Mouse (Mus musculus) limb, embryonic 11.5 days (tissue): ENCODE data around the gene Man1a2. TPM values are rescaled to one million over a fixed set of nuclear protein-coding genes. Genes with fewer than 3 reads are reported as not detected.
A peak's percentile ranks its signal among the peaks of the same experiment; 100 is the strongest.

ENCODE experiments used
- ATAC-seq: fragments of 200-750 bp; cut with Nextera tagmentation; 2 replicates; pipeline ENCODE4 v1.8.0; 2017; ENCODE audit warnings: low read depth; ENCODE audit not compliant: insufficient number of reproducible peaks, low FRiP score, low TSS enrichment
- DNase-seq: peaks from one replicate; pipeline ENCODE4 v3.0.0-alpha.2; 2015; ENCODE audit warnings: low spot score
- H3K27ac ChIP-seq: fragments of 300-500 bp; sonication (generic); replicated peaks from 2 replicates; pipeline ENCODE4 v1.5.1; 2014; ENCODE audit warnings: low read depth, mild to moderate bottlenecking, low read length
- H3K27me3 ChIP-seq: fragments of 300-500 bp; sonication (generic); 2 replicates; pipeline ENCODE4 v1.6.1; 2014; ENCODE audit warnings: mild to moderate bottlenecking, low read length, mixed read lengths; ENCODE audit not compliant: control insufficient read depth, insufficient read depth
- H3K36me3 ChIP-seq: fragments of 300-500 bp; sonication (generic); 2 replicates; pipeline ENCODE4 v1.6.1; 2014; ENCODE audit warnings: mild to moderate bottlenecking, low read length, moderate library complexity, mixed read lengths; ENCODE audit not compliant: control insufficient read depth, insufficient read depth
- H3K4me1 ChIP-seq: fragments of 300-500 bp; sonication (generic); 2 replicates; pipeline ENCODE4 v1.6.1; 2014; ENCODE audit warnings: low read length, mixed read lengths; ENCODE audit not compliant: control insufficient read depth, insufficient read depth
- H3K4me2 ChIP-seq: fragments of 300-500 bp; sonication (generic); 2 replicates; pipeline ENCODE4 v1.6.1; 2014; ENCODE audit warnings: low read depth, mild to moderate bottlenecking, moderate library complexity; ENCODE audit not compliant: severe bottlenecking
- H3K4me3 ChIP-seq: fragments of 300-500 bp; sonication (generic); 2 replicates; pipeline ENCODE4 v1.5.1; 2014; ENCODE audit warnings: low read depth, low read length
- H3K9ac ChIP-seq: fragments of 300-500 bp; sonication (generic); 2 replicates; pipeline ENCODE4 v1.6.1; 2014; ENCODE audit warnings: mild to moderate bottlenecking, low read length
- H3K9me3 ChIP-seq: fragments of 300-500 bp; sonication (generic); 2 replicates; pipeline ENCODE4 v1.6.1; 2016; ENCODE audit warnings: low read length; ENCODE audit not compliant: control insufficient read depth
- WGBS: fragments of 180-500 bp; shearing (Covaris S2); extraction: QIAGEN DNeasy Blood & Tissue Kit; methylation state at CpG from one replicate; pipeline ENCODE4 v1.1.7; 2014; 5-methylcytosine and 5-hydroxymethylcytosine counted together
- polyA plus RNA-seq: library from polyadenylated mRNA; unstranded; fragments of >200 nt; fragmentation: Nextera tagmentation; extraction: Ambion mirVana; gene quantifications from 2 replicates; pipeline ENCODE4 v1.2.1, GENCODE M21; 2014

Gene Man1a2
- polyA plus RNA-seq, 1 experiment from 2014 or later: 84.3 TPM

DNA sequence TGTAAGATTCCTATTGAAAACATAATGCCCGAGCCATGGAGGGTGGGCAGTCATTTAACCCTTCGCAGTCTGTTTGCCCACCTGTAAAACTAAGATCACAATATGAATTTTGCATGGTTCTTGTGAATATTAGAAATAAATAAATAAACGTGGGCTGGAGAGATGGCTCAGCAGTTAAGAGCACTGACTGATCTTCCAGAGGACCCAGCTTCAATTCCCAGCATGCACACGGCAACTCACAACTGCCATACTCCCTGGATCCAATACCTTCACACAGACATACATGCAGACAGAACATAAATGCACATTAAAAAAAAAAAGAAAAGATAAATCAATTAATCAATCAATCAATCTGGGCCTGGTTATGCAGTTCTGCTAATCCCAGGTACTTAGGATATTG lies 30.1 kb upstream of the Man1a2 start:
- no peak overlapping the region for H3K9ac ChIP-seq
- H3K27me3 ChIP-seq: no peaks in the 10 kb centered on the region
- WGBS: 86% methylated on average over 4 of the region's 4 CpGs
- H3K36me3 ChIP-seq: no peaks in the 10 kb centered on the region
- ATAC-seq (no peak), DNase-seq (no peak)
- H3K4me3 ChIP-seq: no peak overlapping the region
- peaks cover 23% of the 10 kb centered on the region for H3K4me1 ChIP-seq
- H3K27ac ChIP-seq: no peak overlapping the region
- no peak overlapping the region for H3K4me2 ChIP-seq
- H3K9me3 ChIP-seq: no peaks in the 10 kb centered on the region

- H3K4me2 ChIP-seq: no peak overlapping the region
- no peak overlapping the region for H3K9ac ChIP-seq
- 54% methylated on average over 11 of the region's 11 CpGs for WGBS
- H3K36me3 ChIP-seq: no peaks in the 10 kb centered on the region
- ATAC-seq (peak; percentile 18; the same call in 1 of the 2 replicates), DNase-seq (no peak)
- no peaks in the 10 kb centered on the region for H3K27me3 ChIP-seq
- H3K9me3 ChIP-seq: no peaks in the 10 kb centered on the region
- H3K4me1 ChIP-seq: peaks cover 23% of the 10 kb centered on the region
- no peak overlapping the region for H3K27ac ChIP-seq
- H3K4me3 ChIP-seq: no peak overlapping the region
Measured at GRCm38 (mm10) chr3:100713142-100714005, 28.1 kb upstream of the Man1a2 start.

GRCm38 (mm10) chr3:100712140-100712539 lies 26.8 kb upstream of the Man1a2 start:
- 53% methylated on average over 7 of the region's 7 CpGs for WGBS
- no peak for DNase-seq

DNA sequence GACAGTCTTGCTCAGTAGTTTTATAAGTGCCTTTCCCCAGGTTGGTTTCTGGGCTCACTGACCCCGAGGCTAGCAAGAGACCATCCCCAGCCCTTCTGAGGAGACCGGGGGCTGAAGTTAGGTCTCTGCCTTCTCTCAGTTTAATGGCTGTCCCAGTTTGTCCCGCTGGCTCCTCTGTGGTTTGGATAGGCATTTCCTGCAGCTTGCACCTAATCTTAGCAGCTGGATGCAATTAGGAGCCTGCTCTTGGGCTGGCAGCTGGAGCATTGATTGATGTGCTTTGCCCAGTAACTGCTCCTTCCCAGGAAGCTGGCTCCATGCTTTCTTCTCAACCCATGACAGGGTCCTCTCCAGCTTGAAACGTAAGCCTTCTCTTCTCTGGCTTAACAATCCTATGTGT lies 26.2 kb upstream of the Man1a2 start:
- H3K4me2 ChIP-seq: peak overlapping the region; percentile 24; the same call in 1 of the 2 replicates
- no peaks in the 10 kb centered on the region for H3K27me3 ChIP-seq
- DNase-seq: peak; percentile 82
- no peak overlapping the region for H3K4me3 ChIP-seq
- H3K4me1 ChIP-seq: peaks cover 23% of the 10 kb centered on the region
- WGBS: under 1% methylated on average over 4 of the region's 4 CpGs
- H3K9me3 ChIP-seq: no peaks in the 10 kb centered on the region
- H3K27ac ChIP-seq: peak overlapping the region; percentile 72
- H3K36me3 ChIP-seq: no peaks in the 10 kb centered on the region
- H3K9ac ChIP-seq: peak overlapping the region; percentile 12; the same call in 1 of the 2 replicates
- peak; percentile 76 for ATAC-seq

More at GRCm38 (mm10) chr3:100712140-100712539, 26.8 kb upstream of the Man1a2 start:
- Histone ChIP-seq H3K36me3 (no peaks in the 10 kb centered on the region), H3K9ac (no peak overlapping the region), H3K4me3 (no peak overlapping the region), H3K27me3 (no peaks in the 10 kb centered on the region), H3K4me1 (peaks cover 23% of the 10 kb centered on the region), H3K4me2 (no peak overlapping the region), H3K27ac (peak overlapping the region; percentile 72; the same call in 1 of the 2 replicates), H3K9me3 (no peaks in the 10 kb centered on the region)
- ATAC-seq: no peak

DNA sequence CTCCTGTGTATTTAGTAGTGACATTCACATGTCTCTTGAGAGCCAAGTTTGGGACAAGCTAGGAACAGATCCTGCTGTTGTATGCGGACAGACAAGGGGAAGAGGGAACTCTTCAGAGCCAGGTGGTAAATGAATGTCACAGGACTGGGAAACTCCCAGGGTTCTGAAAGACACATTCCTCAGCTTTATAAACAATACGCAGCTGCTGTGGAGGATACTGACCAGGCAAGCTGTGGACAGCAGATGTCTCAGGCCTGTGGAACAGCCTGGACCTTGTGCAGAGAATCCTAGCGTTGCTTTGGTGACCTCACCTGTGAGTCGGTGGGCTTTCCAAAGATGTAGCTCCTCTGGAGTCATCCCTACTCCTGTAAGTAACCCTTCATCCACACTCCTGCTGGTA lies 21.8 kb upstream of the Man1a2 start:
- Histone ChIP-seq H3K4me1 (peaks cover 20% of the 10 kb centered on the region), H3K27ac (no peak overlapping the region), H3K4me2 (no peak overlapping the region), H3K4me3 (no peak overlapping the region), H3K9me3 (no peaks in the 10 kb centered on the region), H3K9ac (no peak overlapping the region), H3K27me3 (no peaks in the 10 kb centered on the region), H3K36me3 (no peaks in the 10 kb centered on the region)
- WGBS: 83% methylated on average over 4 of the region's 4 CpGs
- ATAC-seq: no peak
- DNase-seq: no peak

DNA sequence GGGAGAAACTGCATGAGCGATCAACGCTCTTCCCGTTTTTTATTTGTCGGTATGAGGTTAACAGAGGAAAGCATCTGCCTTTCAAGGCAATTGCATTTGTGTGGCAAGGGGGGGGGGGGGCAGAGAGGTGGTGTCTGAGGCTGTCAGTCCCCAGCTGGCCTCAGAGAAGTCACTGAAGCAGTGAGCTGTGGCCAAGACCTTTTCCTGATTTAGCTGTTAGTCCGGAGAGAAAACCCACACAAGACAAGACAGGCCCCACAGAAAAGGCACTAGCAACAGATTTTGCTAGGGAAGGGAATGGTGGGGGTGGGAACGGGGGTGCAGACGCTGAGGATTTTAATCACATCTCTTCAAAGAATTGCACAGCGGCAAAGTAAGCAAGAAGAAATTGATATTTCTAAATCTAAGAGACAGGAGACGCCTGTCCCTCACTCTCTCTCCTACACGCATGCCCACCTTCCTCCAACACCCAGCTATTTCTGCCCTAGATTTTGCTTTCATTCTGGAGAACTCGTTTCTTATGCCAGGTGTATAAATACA lies 19.9 kb upstream of the Man1a2 start:
- no peak for DNase-seq
- WGBS: 75% methylated on average over 11 of the region's 11 CpGs
- no peak for ATAC-seq

DNA sequence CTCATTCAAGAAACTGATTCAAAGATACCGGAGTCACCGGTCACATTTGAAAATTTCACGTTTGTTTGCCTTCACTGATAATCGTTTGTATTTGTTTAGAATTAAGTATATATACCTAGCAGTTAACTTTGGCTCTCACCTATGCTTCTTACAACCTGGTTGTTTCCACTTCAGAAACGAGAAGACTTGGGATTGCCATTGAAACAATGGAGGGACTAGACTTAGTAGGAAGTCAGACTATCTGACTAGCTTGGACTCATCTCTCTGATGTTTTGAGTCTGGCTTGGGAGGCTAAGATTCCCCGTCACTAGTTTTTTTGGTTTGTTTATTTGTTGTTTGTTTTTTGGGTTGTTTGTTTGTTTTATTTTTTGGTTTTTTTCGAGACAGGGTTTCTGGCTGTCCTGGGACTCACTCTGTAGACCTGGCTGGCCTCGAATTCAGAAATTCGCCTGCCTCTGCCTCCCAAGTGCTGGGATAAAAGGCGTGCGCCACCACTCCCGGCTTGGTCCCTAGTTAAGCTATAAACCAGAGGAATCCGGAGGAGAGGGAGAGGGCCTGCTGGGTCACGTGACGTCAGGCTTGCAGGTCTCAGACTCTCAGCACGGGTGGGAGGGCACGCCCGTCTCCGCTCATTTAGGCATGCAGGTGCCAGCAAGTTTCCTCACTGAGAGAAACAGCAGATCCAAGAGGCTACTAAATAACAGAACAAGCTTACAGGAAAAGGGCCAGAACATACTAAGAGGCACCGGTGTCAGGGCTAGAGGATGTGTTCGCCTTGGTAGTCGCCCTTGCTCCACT lies 18.7 kb upstream of the Man1a2 start:
- Histone ChIP-seq H3K9ac (no peak overlapping the region), H3K4me3 (no peak overlapping the region), H3K36me3 (no peaks in the 10 kb centered on the region), H3K9me3 (no peaks in the 10 kb centered on the region), H3K27ac (no peak overlapping the region), H3K4me2 (no peak overlapping the region), H3K4me1 (0 out of 2 replicates have a peak, but pooled peaks cover 5% of the 10 kb centered on the region), H3K27me3 (no peaks in the 10 kb centered on the region)
- WGBS: 67% methylated on average over 22 of the region's 22 CpGs
- no peak for DNase-seq
- ATAC-seq: no peak

More for the DNA sequence above, 19.9 kb upstream of the Man1a2 start:
- H3K27me3 ChIP-seq: no peaks in the 10 kb centered on the region
- 0 out of 2 replicates have a peak, but pooled peaks cover 5% of the 10 kb centered on the region for H3K4me1 ChIP-seq
- no peak overlapping the region for H3K27ac ChIP-seq
- no peaks in the 10 kb centered on the region for H3K9me3 ChIP-seq
- H3K4me2 ChIP-seq: no peak overlapping the region
- H3K4me3 ChIP-seq: no peak overlapping the region
- H3K36me3 ChIP-seq: no peaks in the 10 kb centered on the region
- H3K9ac ChIP-seq: no peak overlapping the region
